Mouse (Mus musculus) mesoderm, embryonic 11.5 days (tissue): ENCODE measurements at regions not wholly inside any gene's neighbourhood (a gene's known extent, or its start where the extent isn't known, plus 50 kb on each side); places are given as distances from the start of the nearest gene placed in this dataset.

Experiments used
- DNase-seq: peaks from one replicate; pipeline ENCODE4 v3.0.0-alpha.2; 2012; ENCODE audit warnings: low read depth, low spot score

DNA sequence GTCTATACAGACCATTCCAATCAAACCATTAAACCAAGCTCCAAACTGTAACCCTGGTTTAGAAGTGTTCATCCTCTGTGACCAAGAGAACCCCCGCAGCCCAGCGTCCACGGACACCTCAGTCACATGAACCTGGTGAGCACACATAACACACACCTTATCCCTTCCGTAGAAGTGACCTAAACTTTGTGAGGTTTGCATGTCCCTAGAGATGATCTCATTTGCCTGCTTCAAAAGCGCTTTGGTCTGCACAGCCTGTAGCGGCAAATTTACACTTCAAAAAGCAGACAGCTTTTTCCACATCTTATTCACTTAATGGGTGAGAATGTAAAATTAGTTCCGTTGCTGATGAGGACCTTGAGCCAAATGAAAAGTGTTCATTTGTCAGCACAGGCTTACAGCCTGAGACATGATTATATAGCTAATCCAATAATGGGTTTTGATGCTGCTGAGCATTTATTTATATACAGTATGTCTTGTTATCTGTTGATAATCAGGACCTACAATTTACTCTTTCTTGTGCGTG, 122.3 kb upstream of the Lmo4 start:
- DNase-seq = no peak

DNA sequence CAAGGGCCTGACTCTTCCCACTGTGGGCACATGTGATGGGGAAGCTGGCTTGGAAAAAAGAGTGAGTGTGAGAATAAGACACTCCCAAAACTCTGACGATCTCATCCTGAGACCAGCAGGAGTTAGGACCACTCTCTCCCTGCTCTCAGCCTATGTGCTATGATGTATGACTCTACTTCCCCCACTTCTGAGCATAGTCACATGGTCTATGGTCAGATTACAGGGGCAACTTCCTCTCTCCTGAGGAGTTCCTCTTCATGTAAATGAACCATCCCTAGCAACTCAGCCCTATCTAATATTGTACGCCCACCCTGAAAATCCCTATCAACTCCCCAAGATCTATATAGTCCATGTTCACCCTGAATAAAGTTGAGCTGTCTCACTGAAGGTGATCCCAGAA, 120.0 kb upstream of the Lmo4 start:
- no peak for DNase-seq

DNA sequence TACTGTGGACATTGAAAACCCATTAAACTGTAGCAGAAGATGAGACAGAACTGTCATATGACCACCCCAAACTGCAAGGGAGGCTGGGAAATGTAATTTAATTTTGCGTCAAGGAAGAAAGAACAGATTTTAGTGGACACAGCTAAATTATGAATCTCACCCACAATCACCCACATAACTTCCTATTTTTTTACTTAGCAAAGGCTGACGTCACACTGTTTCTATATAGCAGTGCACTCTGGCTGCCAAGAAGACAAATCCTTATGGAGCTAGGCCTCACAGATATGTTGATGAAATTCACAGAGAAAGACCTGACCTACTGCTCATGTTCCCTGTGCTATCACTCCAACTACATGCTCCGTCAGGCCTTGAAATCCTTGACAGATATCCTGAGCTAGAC, 118.5 kb upstream of the Lmo4 start:
- DNase-seq = no peak

DNA sequence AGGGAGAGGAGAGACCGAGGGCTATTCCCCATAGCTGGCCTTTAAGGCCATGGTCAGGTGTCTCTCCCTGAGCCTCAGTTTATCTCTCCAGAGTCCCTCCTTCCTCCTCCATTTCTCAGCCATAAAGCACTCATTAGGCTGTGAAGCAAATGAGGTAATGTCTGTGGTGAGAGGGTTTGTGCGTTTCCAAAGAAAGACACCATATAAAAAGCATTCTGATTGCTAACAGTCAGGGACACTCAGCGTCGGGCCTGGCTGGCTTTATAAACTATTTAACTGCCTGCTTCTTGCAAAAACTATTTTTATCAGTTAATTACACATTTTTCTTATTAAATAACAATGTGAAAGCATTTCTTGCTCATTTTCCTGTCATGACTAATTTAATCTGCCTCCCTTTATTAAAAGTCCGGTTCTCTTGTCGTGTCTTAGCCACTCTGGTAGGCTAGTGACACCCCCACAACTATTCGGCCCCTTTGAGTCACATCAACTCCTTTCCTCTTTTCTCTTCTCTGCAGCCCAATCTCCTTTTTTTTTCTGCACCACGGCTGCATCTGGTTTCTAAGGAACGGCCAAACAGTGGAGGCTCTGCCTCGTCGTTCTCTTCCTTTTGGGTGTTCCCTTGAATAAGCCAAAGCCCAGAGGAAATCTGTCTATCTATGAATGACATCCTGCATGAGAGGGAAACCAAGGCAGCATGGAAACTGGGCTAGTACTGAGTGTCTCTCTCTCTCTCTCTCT, 114.6 kb upstream of the Lmo4 start:
- DNase-seq = no peak

DNA sequence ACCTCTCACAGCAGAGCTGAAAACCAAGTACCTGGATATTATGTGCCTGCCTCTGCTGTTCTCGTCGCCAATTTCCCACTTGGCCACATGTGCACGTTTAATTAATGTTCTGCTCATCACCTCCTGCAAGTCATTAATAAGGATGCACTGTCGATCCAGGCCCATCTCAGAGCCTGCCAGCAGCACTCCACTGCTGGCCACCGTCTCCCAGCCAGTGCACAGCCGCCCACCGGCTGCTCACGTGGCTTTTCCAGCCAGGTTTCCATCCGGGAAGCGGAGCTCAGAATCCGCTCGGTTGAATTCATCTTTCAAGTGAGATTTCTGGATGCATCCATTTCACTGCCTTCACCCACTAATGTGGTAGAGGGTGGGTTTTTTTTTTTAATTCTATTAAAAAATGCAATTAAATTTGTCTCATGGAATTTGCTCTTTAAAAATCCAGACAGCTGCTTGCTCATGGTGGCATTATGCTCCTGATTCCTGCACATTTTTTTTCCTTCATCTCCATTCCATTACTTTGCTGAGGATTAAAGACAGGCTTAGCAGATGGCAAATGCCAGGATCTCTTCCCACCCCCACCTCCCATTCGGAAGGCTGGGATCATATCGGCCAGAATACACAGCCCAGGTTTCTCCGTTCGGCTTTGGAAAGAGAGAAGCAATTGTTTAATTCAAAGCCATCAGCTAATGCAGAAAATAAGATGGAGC, 113.9 kb upstream of the Lmo4 start:
- DNase-seq = no peak

DNA sequence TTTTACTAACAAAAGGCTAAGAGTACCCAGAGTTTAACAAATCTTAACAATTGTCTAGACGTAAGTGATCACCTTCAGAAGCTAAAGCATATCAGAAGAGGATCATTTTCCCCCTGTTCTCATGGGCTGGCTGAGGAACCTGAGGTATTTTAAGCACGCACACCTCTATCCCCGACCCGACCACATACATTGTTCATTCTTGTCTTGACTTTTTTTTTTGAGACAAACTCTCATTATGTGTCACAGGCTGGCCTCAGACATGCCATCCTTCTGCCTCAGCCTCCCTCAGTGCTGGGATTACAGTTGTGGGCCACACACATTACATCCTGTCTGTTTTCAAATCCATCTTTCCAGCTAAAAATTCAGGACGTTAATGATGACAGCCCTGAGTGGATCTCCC, 105.7 kb upstream of the Lmo4 start:
- DNase-seq = no peak

DNA sequence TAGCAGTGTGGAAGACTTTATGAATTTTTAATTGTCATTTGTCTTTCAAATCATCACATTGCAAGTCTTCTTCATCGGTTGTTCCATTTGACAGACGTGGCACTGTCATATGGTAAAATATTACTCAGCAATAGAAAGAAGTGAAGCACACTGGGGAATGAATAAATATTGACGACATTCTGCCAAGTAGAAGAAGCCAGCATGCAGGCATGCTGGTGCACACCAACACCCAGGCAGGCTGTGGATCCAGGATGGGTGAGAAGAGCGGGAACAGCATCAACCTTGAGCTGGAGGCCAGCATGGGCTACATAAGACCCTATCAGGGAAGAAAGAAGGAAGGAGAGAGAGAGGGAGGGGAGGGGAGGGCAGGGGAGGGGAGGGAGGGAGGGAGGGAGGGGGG, 103.6 kb upstream of the Lmo4 start:
- DNase-seq = no peak

DNA sequence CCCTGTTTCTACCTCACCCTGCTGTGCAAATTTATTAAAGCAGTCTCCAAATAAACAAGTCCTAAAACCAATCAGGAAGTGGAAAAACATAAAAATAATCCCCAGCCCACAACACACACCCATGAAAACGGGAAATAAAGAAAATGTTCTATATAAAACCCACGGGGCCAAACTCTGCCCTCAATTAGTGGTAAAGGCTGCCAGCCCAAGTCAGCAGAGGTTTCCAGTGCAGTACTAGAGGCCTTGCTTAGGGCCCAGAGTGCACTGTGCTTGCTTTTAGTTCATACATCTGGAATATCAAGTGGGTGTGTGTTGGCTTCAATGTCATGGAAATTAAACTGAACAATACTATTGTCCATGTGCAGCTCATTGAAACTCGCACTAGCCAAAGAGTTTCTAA, 102.5 kb upstream of the Lmo4 start:
- no peak for DNase-seq

DNA sequence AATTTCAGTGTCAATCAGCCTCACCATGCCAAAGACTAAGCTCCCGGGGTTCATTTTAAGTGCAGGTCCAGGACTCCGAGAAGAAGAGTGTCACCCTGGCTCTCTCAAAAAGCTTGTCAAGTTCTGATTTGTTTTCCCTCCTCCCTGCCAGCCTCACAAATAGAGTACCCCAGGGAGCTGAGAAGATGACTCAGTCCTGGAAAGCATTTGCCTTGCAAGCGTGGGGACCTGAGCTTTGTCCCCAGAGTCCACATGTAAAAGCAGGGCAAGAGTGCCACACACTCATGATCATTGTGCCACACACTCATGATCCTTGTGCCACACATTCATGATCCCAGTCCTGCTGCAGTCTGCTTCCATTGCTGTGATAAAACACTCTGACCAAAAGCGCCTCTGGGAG, 100.4 kb upstream of the Lmo4 start:
- no peak for DNase-seq

DNA sequence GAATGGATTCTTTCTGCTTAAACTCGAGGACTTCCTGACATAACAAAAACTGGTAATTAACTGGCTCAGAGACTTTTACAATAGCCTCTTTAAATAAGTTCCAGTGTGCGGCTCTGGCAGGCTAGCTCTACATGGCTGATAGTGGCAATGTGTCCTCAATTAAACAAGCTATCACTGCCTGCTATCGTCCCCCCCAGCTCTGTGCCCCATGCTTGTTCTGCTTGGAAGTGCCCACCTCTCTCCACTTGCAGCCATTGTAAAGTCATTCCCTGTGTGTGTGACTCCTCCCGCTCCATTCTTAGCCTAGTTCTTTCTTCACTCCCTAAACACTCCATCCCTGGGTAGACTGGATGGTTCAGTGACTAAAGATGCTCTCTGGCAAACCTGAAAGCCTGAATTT, 99.9 kb upstream of the Lmo4 start:
- no peak for DNase-seq

DNA sequence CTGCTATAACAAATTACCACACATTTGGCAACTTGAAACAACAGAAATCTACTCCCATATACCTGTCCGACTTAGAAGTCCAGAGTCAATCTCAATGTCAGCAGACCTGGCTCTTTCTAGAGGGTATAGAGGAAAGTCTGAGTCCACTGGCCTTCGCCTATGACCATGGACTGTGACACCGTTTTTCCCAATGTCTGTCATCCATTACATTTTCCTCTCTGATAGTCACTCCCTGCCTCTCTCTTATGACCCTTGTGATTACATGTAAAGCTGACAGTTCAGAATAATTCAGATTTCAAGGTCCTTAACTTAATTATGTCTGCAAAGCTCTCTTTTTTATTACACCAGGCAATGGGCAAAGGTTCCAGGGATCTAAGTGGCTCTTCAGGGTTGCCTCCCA, 97.6 kb upstream of the Lmo4 start:
- DNase-seq = no peak

DNA sequence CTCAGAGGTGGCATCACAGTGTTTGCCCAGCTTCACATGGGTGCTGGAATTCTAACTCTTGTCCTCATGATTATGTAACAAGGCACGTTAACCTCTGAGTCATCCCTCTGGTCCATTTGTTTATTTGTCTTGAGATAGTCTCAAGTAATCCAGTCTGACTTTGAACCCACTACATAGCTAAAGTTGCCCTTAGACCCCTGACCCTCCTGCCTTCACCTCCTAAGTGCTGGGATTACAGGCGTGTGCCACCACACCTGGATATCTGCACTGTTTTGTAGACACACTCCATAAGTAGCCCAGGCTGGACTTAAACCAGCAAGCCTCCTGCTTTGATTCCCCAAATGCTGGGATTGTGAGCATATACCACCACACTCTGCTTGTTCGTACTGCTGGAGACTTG, 96.0 kb upstream of the Lmo4 start:
- no peak for DNase-seq

DNA sequence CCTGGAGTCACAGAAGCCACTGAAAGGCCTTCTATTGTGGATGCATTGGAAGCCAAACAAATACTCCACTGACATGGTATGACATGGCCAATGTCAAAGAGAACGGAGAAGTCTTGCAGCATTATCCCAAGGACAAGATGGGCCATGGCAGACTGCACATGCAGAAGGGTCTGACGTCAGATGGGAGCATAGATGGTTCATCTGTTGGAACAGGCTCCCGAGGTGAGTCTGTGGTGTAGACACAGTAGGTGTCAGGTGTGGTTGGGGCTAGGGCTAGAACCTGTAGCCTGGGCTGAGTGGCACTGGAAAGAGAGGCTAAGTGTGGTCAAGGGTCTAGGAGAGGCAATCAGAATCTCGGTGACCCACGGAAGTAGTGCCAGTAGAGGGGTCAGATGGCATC, 94.2 kb upstream of the Lmo4 start:
- DNase-seq = no peak

DNA sequence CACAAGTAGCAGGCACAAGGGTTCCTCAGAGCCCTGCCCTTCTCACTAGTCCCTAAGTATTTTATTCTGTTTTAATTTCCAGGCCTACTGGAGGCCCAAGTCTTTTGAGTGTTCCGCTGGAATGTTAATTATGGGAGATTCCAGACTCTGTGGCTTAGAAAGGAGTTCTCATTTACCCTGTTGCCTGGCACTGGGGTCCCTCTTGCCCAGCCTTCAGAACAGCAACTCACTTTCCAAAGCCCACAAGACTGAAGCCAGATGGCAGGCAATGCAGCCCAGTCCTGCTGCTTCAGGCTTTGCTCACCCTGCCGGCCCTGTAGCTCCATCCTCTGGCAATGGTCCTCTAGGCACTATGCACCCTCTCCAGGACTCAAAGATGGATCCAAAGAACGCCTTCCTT, 84.5 kb upstream of the Lmo4 start:
- no peak for DNase-seq

DNA sequence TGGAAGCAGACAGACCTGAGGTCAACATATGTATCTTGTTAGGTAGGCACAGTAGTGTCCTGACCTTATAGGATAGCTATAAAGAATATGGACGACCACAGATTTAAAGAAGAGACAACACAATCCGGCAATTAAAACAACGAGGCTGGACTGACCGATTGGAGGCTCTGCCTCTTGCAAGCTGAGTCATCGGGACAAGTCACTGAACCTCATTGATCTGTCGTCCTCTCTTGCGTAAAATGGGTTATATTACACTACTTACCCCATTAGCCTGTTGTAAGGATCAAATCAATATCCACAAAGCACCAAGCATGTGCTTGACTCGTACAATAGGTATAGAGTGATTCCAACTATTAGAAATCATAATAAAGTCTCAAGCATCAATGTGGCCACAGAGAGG, 81.1 kb upstream of the Lmo4 start:
- no peak for DNase-seq

DNA sequence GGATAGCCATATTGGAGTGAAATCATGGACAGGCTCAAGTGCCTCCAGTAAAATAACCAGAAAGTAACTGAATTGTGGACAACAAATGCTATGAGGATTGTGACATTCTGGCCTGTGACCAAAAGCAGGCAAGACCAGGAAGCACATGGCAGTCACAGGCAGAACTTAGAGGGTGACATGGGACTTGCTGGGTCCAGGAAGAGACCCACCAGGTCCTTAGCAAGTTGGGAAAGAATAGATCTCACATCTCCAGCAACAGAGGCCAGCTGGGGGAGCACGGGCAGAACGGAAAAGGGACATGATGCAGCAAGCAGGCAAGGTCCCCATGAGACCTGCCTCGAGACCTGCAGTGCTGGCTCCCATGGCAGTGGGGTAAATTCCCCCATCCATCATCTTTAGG, 79.3 kb upstream of the Lmo4 start:
- DNase-seq = no peak

DNA sequence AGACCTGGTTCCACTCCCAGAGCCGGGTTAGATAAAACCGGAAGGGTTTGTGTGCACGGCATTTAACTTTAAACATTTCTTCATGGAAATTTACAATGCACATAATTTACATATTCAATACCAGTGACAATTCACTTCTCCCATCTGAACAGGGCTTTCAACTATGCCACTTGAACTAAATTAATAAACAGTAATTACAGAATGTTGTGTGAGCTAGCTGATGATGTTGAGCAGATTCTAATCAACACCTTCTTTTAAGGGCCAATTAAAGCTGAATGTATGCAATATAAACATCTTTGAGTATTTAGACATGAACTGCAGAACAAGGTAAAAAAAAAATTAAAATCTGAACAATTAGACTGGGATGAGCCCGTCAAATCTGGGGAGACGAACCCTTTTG, 68.1 kb upstream of the Lmo4 start:
- DNase-seq = no peak

DNA sequence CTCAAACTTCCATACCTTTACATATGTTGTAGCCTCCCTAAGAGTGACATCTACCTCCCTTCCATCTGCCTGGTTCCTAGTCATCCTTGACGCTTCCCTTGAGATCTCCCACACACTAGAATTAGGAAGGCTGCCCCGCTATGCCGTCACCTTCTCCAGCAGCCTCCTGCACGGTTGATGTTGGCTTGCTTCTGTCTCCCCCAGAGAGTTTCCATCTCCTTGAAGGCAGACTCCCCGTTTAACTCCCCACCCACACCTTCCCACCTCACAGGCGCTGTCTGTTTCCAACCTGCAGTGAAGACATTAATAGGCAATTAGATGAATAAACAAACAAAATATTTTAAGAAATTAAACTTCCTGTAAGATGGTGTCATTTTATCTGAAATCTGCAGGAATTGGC, 65.2 kb upstream of the Lmo4 start:
- DNase-seq = no peak

DNA sequence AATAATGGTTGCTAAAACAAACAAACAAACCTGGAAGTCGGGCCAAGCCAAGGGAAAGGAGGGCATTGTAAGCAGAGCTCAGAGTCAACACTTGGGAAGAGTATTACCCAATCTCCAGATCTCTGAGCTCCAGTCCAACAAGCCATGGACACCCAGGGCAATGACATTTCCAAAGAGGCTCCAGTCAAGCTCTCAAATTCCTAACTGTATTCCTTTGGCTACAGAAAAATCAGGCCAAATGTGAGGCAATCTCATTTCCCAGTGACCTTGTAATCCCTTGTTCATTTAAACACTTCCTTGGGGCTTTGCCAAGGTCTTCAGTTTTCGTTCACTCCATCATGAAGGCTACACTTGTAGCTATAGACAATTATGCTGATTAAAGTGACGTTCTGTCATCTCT, 59.5 kb upstream of the Lmo4 start:
- DNase-seq = no peak

DNA sequence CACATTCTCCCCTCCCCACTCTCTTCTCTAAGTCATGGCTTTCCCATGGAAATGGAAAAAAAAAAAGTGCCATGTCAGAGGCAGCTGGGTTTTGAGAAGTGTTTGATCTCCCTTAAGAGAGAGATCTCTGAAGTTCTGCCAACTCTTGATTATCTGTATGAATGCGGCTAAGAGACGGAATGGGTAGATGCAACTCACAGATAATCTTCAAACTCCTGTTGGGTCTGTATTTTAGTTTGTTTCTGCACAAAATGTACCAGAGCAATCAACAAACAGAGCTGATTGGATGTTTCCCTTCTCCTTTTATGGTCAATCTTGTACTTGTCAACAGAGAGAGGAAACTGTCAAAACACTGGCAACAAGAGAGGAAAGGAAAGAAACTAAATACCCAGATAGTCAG, 55.9 kb upstream of the Lmo4 start:
- DNase-seq = no peak

DNA sequence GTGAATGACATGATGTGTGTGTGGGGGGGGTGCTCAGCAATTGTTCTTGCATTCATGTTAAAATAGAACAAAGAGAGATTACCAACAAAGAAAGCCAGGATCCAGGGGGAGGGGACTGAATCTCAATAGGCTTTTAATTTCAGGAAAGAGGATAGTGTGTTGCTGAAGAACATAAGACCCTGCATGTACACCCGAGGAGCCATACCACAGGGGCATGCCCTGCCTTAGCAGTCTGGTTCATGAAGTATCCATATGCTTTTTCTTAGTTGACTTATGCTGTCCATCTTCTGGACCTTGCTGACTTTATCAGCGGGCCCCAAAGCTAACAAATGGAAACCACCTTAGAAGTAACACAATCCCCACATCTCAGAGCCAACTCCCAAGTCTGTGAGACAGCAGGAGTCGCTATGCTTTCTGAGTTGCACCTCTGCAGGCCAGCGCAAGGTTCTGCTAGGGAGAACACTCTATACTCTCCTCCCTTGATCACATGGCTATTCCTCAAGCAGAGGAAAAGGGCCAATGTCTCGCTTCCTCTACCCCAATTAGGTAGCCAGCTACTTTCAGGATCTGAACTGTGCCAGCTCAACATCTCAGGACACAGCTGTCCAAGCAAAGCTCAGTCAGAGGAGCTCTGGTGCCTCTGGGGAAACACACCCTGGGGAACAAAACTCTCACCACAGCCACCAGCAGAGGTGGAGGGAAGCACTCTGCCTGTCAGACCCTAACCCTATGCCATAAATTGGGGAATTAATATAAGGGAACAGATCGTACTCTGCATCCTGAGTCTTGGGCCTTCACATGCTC, 52.9 kb upstream of the Lmo4 start:
- peak; percentile 3 for DNase-seq

DNA sequence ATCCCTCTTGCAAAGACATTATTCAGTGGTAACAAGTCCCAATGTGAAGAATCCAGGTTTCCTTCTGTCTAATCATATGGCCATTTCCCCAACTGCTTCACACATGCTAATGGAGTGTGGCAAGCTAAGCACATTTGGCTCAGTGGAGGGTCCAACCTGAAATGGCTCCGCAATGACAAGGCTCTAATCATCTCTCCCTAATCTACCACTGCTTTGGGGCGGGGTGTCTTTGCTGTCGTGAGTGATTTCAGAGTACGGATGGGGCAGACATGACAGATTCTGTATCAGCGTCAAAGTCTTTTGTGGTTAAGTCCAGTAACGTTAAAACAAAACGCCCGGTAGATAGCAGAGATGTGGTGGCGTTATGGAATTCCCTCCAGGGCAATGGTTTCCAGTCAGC, 52.2 kb upstream of the Lmo4 start:
- DNase-seq = no peak
